Mouse (Mus musculus) MEL (cell line): ENCODE measurements at regions not wholly inside any gene's neighbourhood (a gene's known extent, or its start where the extent isn't known, plus 50 kb on each side); places are given as distances from the start of the nearest gene placed in this dataset.

Experiments used
- DNase-seq: peaks from one replicate; pipeline ENCODE4 v3.0.0; 2011; ENCODE audit warnings: low read depth, low spot score
- H3K27ac ChIP-seq: 2 replicates; pipeline ENCODE4 v1.5.1; 2012; ENCODE audit warnings: low read depth, mild to moderate bottlenecking, control low read depth, low read length, moderate library complexity; ENCODE audit not compliant: control insufficient read depth
- H3K27me3 ChIP-seq, 2 experiments: fragments of 150-350 bp in 1 of 2; sonication (generic) in 1 of 2; 2 replicates each; pipeline ENCODE4 v1.6.1; 2012; ENCODE audit warnings: low read length in 2 of 2, mild to moderate bottlenecking in 2 of 2, improper control_type of control experiment in 1 of 2, moderate library complexity in 1 of 2; ENCODE audit not compliant: insufficient read depth in 2 of 2, control insufficient read depth in 1 of 2
- H3K36me3 ChIP-seq, 2 experiments: 2 replicates each; pipeline ENCODE4 v1.6.1; 2012 to 2014; ENCODE audit warnings: low read length in 2 of 2, improper control_type of control experiment in 1 of 2, inconsistent platforms in 1 of 2, mild to moderate bottlenecking in 1 of 2; ENCODE audit not compliant: insufficient read depth in 2 of 2, control insufficient read depth in 1 of 2
- H3K4me1 ChIP-seq, 2 experiments: fragments of 150-350 bp in 1 of 2; sonication (generic) in 1 of 2; 2 replicates each; pipeline ENCODE4 v1.6.1; 2012; ENCODE audit warnings: low read length in 2 of 2, improper control_type of control experiment in 1 of 2, mild to moderate bottlenecking in 1 of 2; ENCODE audit not compliant: insufficient read depth in 2 of 2, control insufficient read depth in 1 of 2
- H3K4me3 ChIP-seq, 2 experiments: fragments of 150-350 bp in 1 of 2; sonication (generic) in 1 of 2; 2 replicates each; pipeline ENCODE4 v1.5.1; 2012; ENCODE audit warnings: low read depth in 2 of 2, low read length in 2 of 2, mild to moderate bottlenecking in 2 of 2, moderate library complexity in 2 of 2, control low read depth in 1 of 2, improper control_type of control experiment in 1 of 2; ENCODE audit not compliant: control insufficient read depth in 1 of 2, insufficient read depth in 1 of 2
- H3K79me2 ChIP-seq: 2 replicates; pipeline ENCODE4 v1.6.1; 2012; ENCODE audit warnings: mild to moderate bottlenecking, low read length, moderate library complexity; ENCODE audit not compliant: control insufficient read depth, poor library complexity, insufficient read depth
- H3K9ac ChIP-seq: 2 replicates; pipeline ENCODE4 v1.6.1; 2012; ENCODE audit warnings: low read depth, mild to moderate bottlenecking, control low read depth, low read length, moderate library complexity; ENCODE audit not compliant: control insufficient read depth, poor library complexity, severe bottlenecking
- H3K9me3 ChIP-seq: fragments of 150-350 bp; sonication (generic); replicated peaks from 2 replicates; pipeline ENCODE4 v1.6.1; 2012; ENCODE audit warnings: mild to moderate bottlenecking, low read length, improper control_type of control experiment, moderate library complexity; ENCODE audit not compliant: insufficient read depth
- BHLHE40 ChIP-seq: IDR thresholded peaks from 2 replicates; pipeline ENCODE4 v1.6.1; 2012; ENCODE audit warnings: low read depth, mild to moderate bottlenecking, inconsistent platforms, low read length, improper control_type of control experiment, borderline replicate concordance
- ETS1 ChIP-seq: IDR thresholded peaks from 2 replicates; pipeline ENCODE4 v1.6.1; 2012; ENCODE audit warnings: low read depth, mild to moderate bottlenecking, inconsistent platforms, low read length, improper control_type of control experiment, moderate library complexity
- GABPA ChIP-seq: IDR thresholded peaks from 2 replicates; pipeline ENCODE4 v1.6.1; 2012; ENCODE audit warnings: low read depth, mild to moderate bottlenecking, inconsistent platforms, low read length, improper control_type of control experiment, moderate library complexity
- KAT2A ChIP-seq: conservative IDR thresholded peaks from 2 replicates; pipeline ENCODE4 v1.6.1; 2012; ENCODE audit warnings: low read depth, low read length, improper control_type of control experiment, inconsistent platforms
- NELFE ChIP-seq: IDR thresholded peaks from 2 replicates; pipeline ENCODE4 v1.6.1; 2011; ENCODE audit warnings: low read depth, low read length, improper control_type of control experiment
- NRF1 ChIP-seq: IDR thresholded peaks from 2 replicates; pipeline ENCODE4 v1.6.1; 2014; ENCODE audit warnings: low read depth, mild to moderate bottlenecking, inconsistent platforms, low read length, improper control_type of control experiment, moderate library complexity; ENCODE audit not compliant: poor library complexity, insufficient read depth, severe bottlenecking
- POLR2A ChIP-seq, 2 experiments: IDR thresholded peaks; 2 replicates each; pipeline ENCODE4 v1.6.1; 2011 to 2012; ENCODE audit warnings: low read length in 2 of 2, mild to moderate bottlenecking in 2 of 2, control low read depth in 1 of 2, improper control_type of control experiment in 1 of 2, low read depth in 1 of 2, moderate library complexity in 1 of 2; ENCODE audit not compliant: control insufficient read depth in 1 of 2, insufficient read depth in 1 of 2, poor library complexity in 1 of 2
- POLR2AphosphoS5 ChIP-seq: IDR thresholded peaks from 2 replicates; pipeline ENCODE4 v1.6.1; 2012; ENCODE audit warnings: low read depth, borderline replicate concordance, mild to moderate bottlenecking, inconsistent platforms, low read length, moderate library complexity, mixed read lengths
- TBP ChIP-seq: IDR thresholded peaks from 2 replicates; pipeline ENCODE4 v1.8.0; 2011; ENCODE audit warnings: low read depth, low read length, improper control_type of control experiment
- TCF12 ChIP-seq: IDR thresholded peaks from 2 replicates; pipeline ENCODE4 v1.6.1; 2014; ENCODE audit warnings: low read depth, mild to moderate bottlenecking, inconsistent platforms, low read length, improper control_type of control experiment, moderate library complexity
- USF2 ChIP-seq, 2 experiments: IDR thresholded peaks; 2 replicates each; pipeline ENCODE4 v1.6.1; 2011 to 2012; ENCODE audit warnings: improper control_type of control experiment in 2 of 2, low read length in 2 of 2, borderline replicate concordance in 1 of 2, inconsistent platforms in 1 of 2, low read depth in 1 of 2, mild to moderate bottlenecking in 1 of 2; ENCODE audit not compliant: insufficient read depth in 1 of 2
- ZMIZ1 ChIP-seq: IDR thresholded peaks from 2 replicates; pipeline ENCODE4 v1.6.1; 2012; ENCODE audit warnings: low read depth, mild to moderate bottlenecking, inconsistent platforms, low read length, improper control_type of control experiment, moderate library complexity
- ZNF384 ChIP-seq: IDR thresholded peaks from 2 replicates; pipeline ENCODE4 v1.6.1; 2012; ENCODE audit warnings: low read depth, mild to moderate bottlenecking, inconsistent platforms, low read length, improper control_type of control experiment

DNA sequence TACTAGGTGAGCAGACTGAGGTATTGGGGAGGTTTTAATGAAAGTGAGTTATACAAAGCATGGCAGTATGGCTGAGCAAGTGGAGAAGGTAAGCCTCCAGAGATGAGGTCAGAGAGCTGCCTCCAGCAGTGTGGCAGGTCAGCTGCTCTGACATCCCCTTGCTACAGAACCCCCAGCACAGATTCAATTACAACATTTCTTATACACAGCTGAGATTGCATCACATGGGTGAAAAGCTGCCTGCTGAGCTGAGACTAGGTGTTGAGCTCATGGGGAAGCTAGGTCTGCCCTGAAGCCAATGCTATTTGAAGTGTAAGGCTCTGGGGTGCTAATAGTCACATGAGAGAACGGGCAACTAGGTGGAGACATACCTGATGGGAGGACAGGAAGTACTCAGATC, 350.4 kb upstream of the Meis1 start:
- TF ChIP-seq BHLHE40 (no peak), POLR2AphosphoS5 (no peak), USF2 (IDR thresholded peaks at IDR 0.05; ENCODE audit: borderline replicate concordance in 1 of 2, insufficient read depth in 1 of 2, low read depth in 1 of 2, low read length in 2 of 2) (no peak), KAT2A (no peak)
- Histone ChIP-seq H3K27me3 (peaks cover 2 to 3% of the 10 kb centered on the region in 2 experiments), H3K9me3 (no peaks in the 10 kb centered on the region), H3K4me3 (no peak overlapping the region), H3K27ac (no peak overlapping the region), H3K36me3 (no peaks in the 10 kb centered on the region), H3K4me1 (no peaks in the 10 kb centered on the region), H3K9ac (no peak overlapping the region), H3K79me2 (no peaks in the 10 kb centered on the region)
- DNase-seq, result no peak

DNA sequence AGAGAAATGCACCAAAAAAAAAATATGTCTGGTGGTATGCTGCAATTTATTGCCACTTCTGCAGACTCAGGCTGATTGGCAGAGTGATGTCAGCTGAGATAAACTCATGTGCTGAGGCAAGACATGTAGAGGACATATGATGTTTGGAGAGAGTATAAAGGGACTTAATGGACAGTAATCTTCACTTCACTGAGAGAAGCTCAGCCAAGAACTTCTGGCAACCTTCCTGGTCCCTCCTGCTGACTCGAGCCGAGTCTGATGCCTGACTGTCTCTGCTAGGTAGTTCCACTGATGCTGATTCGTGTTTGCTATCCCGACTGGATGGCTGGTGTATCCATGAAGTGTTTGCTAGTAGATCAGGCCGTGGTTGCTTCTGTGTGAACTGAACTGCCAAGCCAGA, 354.7 kb upstream of the Meis1 start:
- H3K9me3 ChIP-seq, result no peaks in the 10 kb centered on the region
- H3K27ac ChIP-seq, result no peak overlapping the region
- no peak for DNase-seq
- H3K36me3 ChIP-seq, result no peaks in the 10 kb centered on the region
- TF ChIP-seq TCF12 (no peak), NRF1 (no peak), ETS1 (no peak), GABPA (no peak), NELFE (no peak), ZMIZ1 (no peak), POLR2A (IDR thresholded peaks at IDR 0.05; ENCODE audit: control insufficient read depth in 1 of 2, insufficient read depth in 1 of 2, low read depth in 1 of 2, low read length in 2 of 2, poor library complexity in 1 of 2) (no peak)
- H3K27me3 ChIP-seq, result peaks cover 2 to 3% of the 10 kb centered on the region in 2 experiments
- no peak overlapping the region for H3K9ac ChIP-seq
- no peaks in the 10 kb centered on the region for H3K4me1 ChIP-seq
- no peaks in the 10 kb centered on the region for H3K79me2 ChIP-seq
- no peak overlapping the region for H3K4me3 ChIP-seq

DNA sequence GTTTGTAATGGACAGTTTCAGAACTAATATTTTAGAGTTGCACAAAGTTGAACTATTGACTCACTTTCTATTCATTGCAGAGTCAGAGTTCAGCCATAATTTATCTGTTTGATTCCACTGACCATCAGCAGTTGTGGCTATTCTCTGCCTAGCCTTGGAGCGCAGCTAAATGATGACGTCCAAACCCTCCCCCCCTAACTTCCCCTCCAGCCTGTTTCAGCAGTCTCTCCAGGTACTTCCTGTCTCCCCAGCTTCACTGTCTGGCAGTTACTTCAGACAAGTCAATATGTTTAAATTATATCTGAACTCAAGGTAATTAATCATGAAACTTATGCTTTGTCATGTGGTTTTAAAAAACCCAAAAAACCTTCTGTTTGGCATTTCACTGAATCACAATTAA, 362.1 kb upstream of the Meis1 start:
- no peak overlapping the region for H3K4me3 ChIP-seq
- H3K27me3 ChIP-seq, result peaks cover 0 to 2% of the 10 kb centered on the region in 2 experiments; a peak in 1 of 4 replicates
- no peak for DNase-seq
- no peak overlapping the region for H3K9ac ChIP-seq
- TF ChIP-seq TBP, result no peak
- no peak for TF ChIP-seq KAT2A
- no peak for TF ChIP-seq BHLHE40
- TF ChIP-seq ZNF384, result no peak
- H3K27ac ChIP-seq, result no peak overlapping the region
- H3K9me3 ChIP-seq, result no peaks in the 10 kb centered on the region
- no peaks in the 10 kb centered on the region for H3K79me2 ChIP-seq
- H3K36me3 ChIP-seq, result no peaks in the 10 kb centered on the region
- no peaks in the 10 kb centered on the region for H3K4me1 ChIP-seq
